In the genomic region with DNA sequence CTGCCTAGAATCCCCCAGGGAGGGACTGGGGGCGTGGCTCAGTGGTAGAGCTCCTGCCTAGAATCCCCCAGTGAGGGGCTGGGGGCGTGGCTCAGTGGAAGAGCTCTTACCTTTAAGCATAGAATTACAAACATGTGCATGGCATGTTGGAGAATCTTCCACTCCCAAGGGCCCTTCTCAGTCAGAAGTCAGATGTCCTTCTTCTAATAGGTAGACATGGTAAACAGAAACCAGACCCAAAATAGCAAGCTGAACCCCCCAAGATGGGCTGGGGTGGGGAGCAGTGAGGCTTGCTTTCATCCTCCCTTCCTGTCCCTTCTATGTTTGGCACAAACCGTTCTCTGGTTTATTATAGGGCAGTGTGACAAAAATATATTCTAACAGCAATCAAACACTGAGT, we compare ENCODE assay signal across 20 mouse cellular contexts. TPM values are rescaled to one million over a fixed set of nuclear protein-coding genes. Genes with fewer than 3 reads are reported as not detected.
DNase-seq lines count a peak whose midpoint lies in the region; ATAC-seq and TF ChIP-seq lines count a peak whose summit lies in the region.
"Had no signal": no experiment of that assay in that cellular context is flagged by ENCODE, and none has a peak within 500 bp of the region (broad histone marks: within the 10 kb centered on the region; RNA-seq: fewer than 3 reads in every experiment).

No protein-coding gene starts in this region.

- H3K9ac ChIP-seq in heart, embryonic 15.5 days: no peak overlapping the region
- H3K9ac ChIP-seq: embryonic facial prominence, embryonic 12.5 days; forebrain, embryonic 15.5 days; hindbrain, embryonic 13.5 days had no signal

- no peaks in the 10 kb centered on the region for H3K27me3 ChIP-seq in heart, embryonic 10.5 days (ENCODE audit: insufficient read depth, poor library complexity, severe bottlenecking)
- H3K27me3 ChIP-seq in heart, embryonic 15.5 days: no peaks in the 10 kb centered on the region
- no peaks in the 10 kb centered on the region for H3K27me3 ChIP-seq in spleen, adult 2 months (ENCODE audit: control insufficient read depth, insufficient read depth, low read length)
- H3K27me3 ChIP-seq in splenic B cell, adult 2 months (ENCODE audit: control insufficient read depth, insufficient read depth, low read length, poor library complexity, severe bottlenecking): no peaks in the 10 kb centered on the region
- H3K27me3 ChIP-seq: embryonic facial prominence, embryonic 12.5 days; forebrain, embryonic 15.5 days; hindbrain, embryonic 13.5 days had no signal

- WGBS in heart, embryonic 10.5 days: 86% methylated on average over 3 of the region's 3 CpGs
- 75% methylated on average over 3 of the region's 3 CpGs for WGBS in heart, embryonic 15.5 days
- WGBS in spleen, adult 2 months: 25% methylated on average over 3 of the region's 3 CpGs

- peak overlapping the region; percentile 16; the same call in 1 of the 2 replicates for H3K27ac ChIP-seq in heart, embryonic 10.5 days
- peak overlapping the region; percentile 15 for H3K27ac ChIP-seq in heart, embryonic 15.5 days
- H3K27ac ChIP-seq in spleen, adult 2 months (ENCODE audit: insufficient read depth, low read length): peak overlapping the region; percentile 58
- H3K27ac ChIP-seq: embryonic facial prominence, embryonic 12.5 days; forebrain, embryonic 15.5 days; hindbrain, embryonic 13.5 days; hindbrain, postnatal 0 days had no signal

- no peaks in the 10 kb centered on the region for H3K36me3 ChIP-seq in heart, embryonic 10.5 days
- H3K36me3 ChIP-seq in heart, embryonic 15.5 days: no peaks in the 10 kb centered on the region
- H3K36me3 ChIP-seq in spleen, adult 2 months (ENCODE audit: control insufficient read depth, insufficient read depth, low read length): no peaks in the 10 kb centered on the region
- no peaks in the 10 kb centered on the region for H3K36me3 ChIP-seq in splenic B cell, adult 2 months (ENCODE audit: control insufficient read depth, insufficient read depth, low read length, poor library complexity, severe bottlenecking)
- H3K36me3 ChIP-seq: embryonic facial prominence, embryonic 12.5 days; forebrain, embryonic 15.5 days; G1E; hindbrain, embryonic 13.5 days had no signal

- no peak for ATAC-seq in heart, embryonic 15.5 days (replicated peaks; ENCODE audit: insufficient number of reproducible peaks, insufficient read depth, low FRiP score, low read depth)
- ATAC-seq in CD4-positive, CD25-positive, alpha-beta regulatory T cell, adult 4 months: no peak
- ATAC-seq: forebrain, embryonic 15.5 days; hindbrain, postnatal 0 days had no signal

- DNase-seq in heart, embryonic 10.5 days (ENCODE audit: low spot score): no peak
- DNase-seq in heart, adult 11 months: no peak
- no peak for DNase-seq in heart, postnatal 4 days
- no peak for DNase-seq in spleen, adult 2 months (ENCODE audit: low read depth in 1 of 2, low spot score in 2 of 2)
- no peak for DNase-seq in spleen, postnatal 10 days (ENCODE audit: low spot score in 2 of 2)
- peak; percentile 27 for DNase-seq in splenic B cell, adult 2 months (ENCODE audit: low read depth, low spot score)
- DNase-seq: adrenal gland, postnatal 10 days; cerebellum, adult 11 months; cerebellum, adult 8-10 months; cerebellum, postnatal 14 days; gastrocnemius, postnatal 14 days; kidney, adult 11 months had no signal

- no peak overlapping the region for H3K4me3 ChIP-seq in heart, embryonic 10.5 days
- no peak overlapping the region for H3K4me3 ChIP-seq in heart, embryonic 15.5 days
- H3K4me3 ChIP-seq in spleen, adult 2 months (ENCODE audit: extremely low read depth, insufficient read depth, insufficient read length): no peak overlapping the region
- H3K4me3 ChIP-seq: embryonic facial prominence, embryonic 12.5 days; forebrain, embryonic 15.5 days; hindbrain, embryonic 13.5 days had no signal

- H3K9me3 ChIP-seq in heart, embryonic 10.5 days: no peaks in the 10 kb centered on the region
- H3K9me3 ChIP-seq in heart, embryonic 15.5 days (replicated peaks): no peaks in the 10 kb centered on the region
- H3K9me3 ChIP-seq: embryonic facial prominence, embryonic 12.5 days; forebrain, embryonic 15.5 days; G1E; hindbrain, embryonic 13.5 days had no signal

- H3K4me2 ChIP-seq in heart, embryonic 15.5 days: no peak overlapping the region
- H3K4me2 ChIP-seq: embryonic facial prominence, embryonic 12.5 days; forebrain, embryonic 15.5 days; heart, embryonic 11.5 days; hindbrain, embryonic 13.5 days had no signal

- no peak for TF ChIP-seq CTCF in spleen, adult 2 months (IDR thresholded peaks at IDR 0.05; ENCODE audit: extremely low read depth, insufficient read depth, insufficient read length, insufficient replicate concordance)

- TF ChIP-seq POLR2A in spleen, adult 2 months (IDR thresholded peaks at IDR 0.05; ENCODE audit: low read depth, low read length): no peak

- peaks cover 64% of the 10 kb centered on the region for H3K4me1 ChIP-seq in heart, embryonic 10.5 days
- H3K4me1 ChIP-seq in heart, embryonic 15.5 days (replicated peaks): peaks cover 40% of the 10 kb centered on the region
- peaks cover 14% of the 10 kb centered on the region for H3K4me1 ChIP-seq in spleen, adult 2 months (ENCODE audit: control insufficient read depth, insufficient read depth, insufficient read length)

RNA-seq across cellular contexts. Expression of a gene that starts 45.6 kb away (rescaled TPM):
- 60.8 and 65.8 TPM in 2 replicates for polyA plus RNA-seq in heart, embryonic 10.5 days (2016; fragmentation: Nextera tagmentation; extraction: Ambion mirVana)
- 71.2 and 82.1 TPM in 2 replicates for polyA plus RNA-seq in heart, embryonic 15.5 days (2015; fragmentation: Nextera tagmentation; extraction: Ambion mirVana)
- 100 to 1,000 TPM; 126 to 131 TPM for total RNA-seq in heart, postnatal 4 days (2021)
- 24.7 and 28.4 TPM in 2 replicates for polyA plus RNA-seq in spleen, adult 2 months (2012; rRNA removed)
- polyA plus RNA-seq in CD4-positive, CD25-positive, alpha-beta regulatory T cell, adult 4 months (2017; shearing (Covaris generic)): 10 to 100 TPM; 48.1 to 69.0 TPM
